Mouse (Mus musculus): ENCODE data around the gene Slc24a3.

- no peak for TF ChIP-seq CTCF (IDR thresholded peaks at IDR 0.05; ENCODE audit: extremely low read depth, insufficient read depth, low read length)
- no peak for TF ChIP-seq POLR2A (IDR thresholded peaks at IDR 0.05; ENCODE audit: extremely low read depth, insufficient read depth, low read length)
Observed at GRCm38 (mm10) chr2:145479676-145480075, 312.1 kb downstream of the Slc24a3 start.
